Mouse (Mus musculus) lung, embryonic 15.5 days (tissue): ENCODE measurements around the gene Btbd16. TPM values are rescaled to one million over a fixed set of nuclear protein-coding genes. Genes with fewer than 3 reads are reported as not detected.

Experiments
- ATAC-seq: fragments of 200-750 bp; cut with Nextera tagmentation; 2 replicates; pipeline ENCODE4 v1.8.0; 2017; ENCODE audit warnings: moderate number of reproducible peaks, borderline replicate concordance; ENCODE audit not compliant: low FRiP score, low TSS enrichment; ENCODE audit errors: extremely low read depth
- H3K27ac ChIP-seq: fragments of 300-500 bp; sonication (generic); 2 replicates; pipeline ENCODE4 v1.5.1; 2015; ENCODE audit warnings: moderate library complexity, mild to moderate bottlenecking, inconsistent platforms
- H3K27me3 ChIP-seq: fragments of 300-500 bp; sonication (generic); 2 replicates; pipeline ENCODE4 v1.6.1; 2015; ENCODE audit warnings: inconsistent platforms
- H3K36me3 ChIP-seq: fragments of 300-500 bp; sonication (generic); 2 replicates; pipeline ENCODE4 v1.6.1; 2015; ENCODE audit warnings: inconsistent platforms
- H3K4me1 ChIP-seq: fragments of 300-500 bp; sonication (generic); 2 replicates; pipeline ENCODE4 v1.6.1; 2015; ENCODE audit warnings: inconsistent platforms
- H3K4me2 ChIP-seq: fragments of 300-500 bp; sonication (generic); 2 replicates; pipeline ENCODE4 v1.6.1; 2015; ENCODE audit warnings: inconsistent platforms, mild to moderate bottlenecking, moderate library complexity
- H3K4me3 ChIP-seq: fragments of 300-500 bp; sonication (generic); 2 replicates; pipeline ENCODE4 v1.5.1; 2015; ENCODE audit warnings: mild to moderate bottlenecking, inconsistent platforms
- H3K9ac ChIP-seq: fragments of 300-500 bp; sonication (generic); 2 replicates; pipeline ENCODE4 v1.6.1; 2015; ENCODE audit warnings: inconsistent platforms
- H3K9me3 ChIP-seq: fragments of 300-500 bp; sonication (generic); 2 replicates; pipeline ENCODE4 v1.6.1; 2016; ENCODE audit warnings: inconsistent platforms
- WGBS: fragments of 180-500 bp; shearing (Covaris S2); methylation state at CpG from one replicate; pipeline ENCODE4 v1.1.7; 2015; 5-methylcytosine and 5-hydroxymethylcytosine counted together
- polyA plus RNA-seq: library from polyadenylated mRNA; unstranded; fragments of >200 nt; fragmentation: Nextera tagmentation; extraction: Ambion mirVana; gene quantifications from 2 replicates; pipeline ENCODE4 v1.2.1, GENCODE M21; 2015

Gene Btbd16
- polyA plus RNA-seq, 1 experiment from 2014 or later, result not detected

- Histone ChIP-seq H3K9me3 (no peaks in the 10 kb centered on the region), H3K4me3 (no peak overlapping the region), H3K4me1 (peaks cover 11% of the 10 kb centered on the region), H3K4me2 (no peak overlapping the region), H3K36me3 (peaks cover 11% of the 10 kb centered on the region; the same call in 1 of the 2 replicates), H3K27me3 (no peaks in the 10 kb centered on the region), H3K9ac (no peak overlapping the region), H3K27ac (no peak overlapping the region)
- no peak for ATAC-seq
- WGBS, result 60% methylated on average over 17 of the region's 17 CpGs
Observed at GRCm38 (mm10) chr7:130750752-130751490, 22.9 kb upstream of the Btbd16 start.

GRCm38 (mm10) chr7:130751678-130752077, 22.2 kb upstream of the Btbd16 start:
- no peak overlapping the region for H3K9ac ChIP-seq
- ATAC-seq, result no peak
- peaks cover 11% of the 10 kb centered on the region; the same call in 1 of the 2 replicates for H3K36me3 ChIP-seq
- no peak overlapping the region for H3K27ac ChIP-seq
- no peaks in the 10 kb centered on the region for H3K27me3 ChIP-seq
- H3K4me3 ChIP-seq, result no peak overlapping the region
- H3K9me3 ChIP-seq, result no peaks in the 10 kb centered on the region
- peaks cover 18% of the 10 kb centered on the region for H3K4me1 ChIP-seq
- no peak overlapping the region for H3K4me2 ChIP-seq
- WGBS, result 58% methylated on average over 9 of the region's 9 CpGs

DNA sequence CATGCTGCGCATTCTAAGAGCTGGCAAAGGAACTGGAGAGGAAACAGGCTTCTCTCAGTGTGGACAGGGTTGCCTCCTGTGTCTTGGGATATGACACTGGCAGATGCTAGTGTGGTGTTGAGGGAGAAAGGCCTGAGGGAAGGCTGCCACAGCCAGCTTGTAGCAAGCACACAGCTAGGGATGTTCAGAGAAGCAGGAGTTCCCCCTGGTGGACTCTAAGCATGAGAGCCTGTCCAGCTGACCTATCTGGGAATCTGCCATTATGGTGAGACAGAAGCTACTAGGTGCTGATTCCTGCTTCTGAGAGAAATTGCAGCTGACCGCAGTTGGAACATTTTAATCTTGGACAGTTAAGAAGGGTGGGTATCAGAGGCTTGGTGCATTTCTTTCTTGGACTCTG, 19.1 kb upstream of the Btbd16 start:
- Histone ChIP-seq H3K4me2 (no peak overlapping the region), H3K9me3 (no peaks in the 10 kb centered on the region), H3K9ac (no peak overlapping the region), H3K27ac (no peak overlapping the region), H3K4me3 (no peak overlapping the region), H3K36me3 (peaks cover 18% of the 10 kb centered on the region; the same call in 1 of the 2 replicates), H3K4me1 (peaks cover 20% of the 10 kb centered on the region), H3K27me3 (no peaks in the 10 kb centered on the region)
- WGBS, result 86% methylated on average over 2 of the region's 2 CpGs
- no peak for ATAC-seq

- Histone ChIP-seq H3K27ac (peak overlapping the region; percentile 14; the same call in 1 of the 2 replicates), H3K36me3 (peaks cover 15% of the 10 kb centered on the region; the same call in 1 of the 2 replicates), H3K27me3 (no peaks in the 10 kb centered on the region), H3K9me3 (no peaks in the 10 kb centered on the region), H3K4me3 (no peak overlapping the region), H3K4me2 (no peak overlapping the region), H3K9ac (no peak overlapping the region), H3K4me1 (peaks cover 20% of the 10 kb centered on the region)
- 50% methylated on average over 7 of the region's 7 CpGs for WGBS
- no peak for ATAC-seq
Observed at GRCm38 (mm10) chr7:130756343-130756835, 17.5 kb upstream of the Btbd16 start.

DNA sequence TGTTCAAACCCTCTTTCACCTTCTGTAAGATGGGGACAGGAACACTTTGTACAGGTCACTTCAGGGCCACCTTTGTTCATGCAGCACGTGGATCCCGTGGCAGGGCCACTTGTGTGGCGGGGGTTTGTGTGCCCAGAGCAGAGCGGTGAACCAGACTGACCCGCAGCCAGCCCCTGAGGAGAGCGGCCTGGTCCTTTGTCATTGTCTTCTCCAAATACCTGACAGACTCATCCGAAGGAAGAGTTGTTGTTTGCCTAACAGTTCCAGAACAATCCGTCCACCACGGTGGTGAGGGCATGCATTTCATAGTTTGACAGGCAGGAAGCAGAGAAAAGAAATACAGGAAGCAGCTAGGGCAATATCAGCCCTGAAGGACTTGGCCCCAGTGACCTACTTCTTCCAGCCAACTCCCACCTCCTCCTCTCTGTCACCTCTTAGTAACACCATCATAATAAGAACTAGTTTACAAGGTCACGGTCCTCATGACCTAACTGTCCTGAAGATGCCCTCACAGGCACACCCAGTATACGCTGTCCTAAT, 16.5 kb upstream of the Btbd16 start:
- H3K9ac ChIP-seq, result no peak overlapping the region
- ATAC-seq, result no peak
- H3K27me3 ChIP-seq, result no peaks in the 10 kb centered on the region
- H3K9me3 ChIP-seq, result no peaks in the 10 kb centered on the region
- no peak overlapping the region for H3K4me3 ChIP-seq
- H3K27ac ChIP-seq, result no peak overlapping the region
- no peak overlapping the region for H3K4me2 ChIP-seq
- WGBS, result 60% methylated on average over 11 of the region's 11 CpGs
- peaks cover 10% of the 10 kb centered on the region; the same call in 1 of the 2 replicates for H3K36me3 ChIP-seq
- peaks cover 23% of the 10 kb centered on the region for H3K4me1 ChIP-seq

DNA sequence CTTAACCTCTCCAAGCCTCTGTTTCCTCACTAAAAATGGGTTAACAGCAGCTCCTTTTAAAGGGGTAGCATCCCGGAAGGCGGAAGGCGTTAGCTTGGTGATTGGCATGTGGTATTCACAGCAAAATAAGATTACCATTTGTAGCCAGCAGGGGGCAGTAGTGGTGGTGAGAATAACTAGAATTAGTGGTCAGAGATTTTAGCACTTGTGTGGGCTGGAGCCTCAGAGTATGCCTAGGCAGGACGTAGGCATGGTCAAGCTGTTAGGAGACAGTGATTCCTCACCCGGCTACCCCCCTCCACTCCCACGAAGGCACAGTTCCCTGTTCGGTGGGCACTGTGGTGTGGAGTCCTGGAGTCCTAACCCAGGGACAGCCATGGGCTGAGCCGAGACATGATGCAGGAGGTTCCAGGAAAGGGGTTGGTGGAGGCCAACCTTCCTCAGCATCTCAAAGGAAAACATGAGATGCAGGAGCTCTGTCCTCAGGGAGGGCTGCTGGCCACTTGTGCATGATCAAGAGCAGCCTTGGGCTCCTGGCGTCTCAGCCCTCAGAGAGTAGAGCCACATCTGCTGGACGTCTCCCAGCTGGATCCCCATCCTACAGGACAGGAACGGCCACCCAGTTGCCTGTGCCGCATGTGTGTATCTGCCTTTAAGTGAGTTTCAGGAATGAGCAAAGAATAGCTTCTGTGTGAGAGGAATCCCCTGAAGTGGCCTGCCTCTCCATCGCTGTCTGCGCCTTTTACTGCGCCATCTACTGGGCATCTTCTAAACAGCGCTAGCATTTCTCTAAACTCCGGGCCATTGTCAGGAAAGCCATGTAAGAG, 11.6 kb upstream of the Btbd16 start:
- no peak overlapping the region for H3K9ac ChIP-seq
- no peaks in the 10 kb centered on the region for H3K9me3 ChIP-seq
- peak; percentile 43; the same call in 1 of the 2 replicates for ATAC-seq
- H3K4me3 ChIP-seq, result no peak overlapping the region
- no peak overlapping the region for H3K4me2 ChIP-seq
- H3K27me3 ChIP-seq, result no peaks in the 10 kb centered on the region
- H3K4me1 ChIP-seq, result peaks cover 4% of the 10 kb centered on the region; the same call in 1 of the 2 replicates
- H3K27ac ChIP-seq, result 0 out of 2 replicates have a peak overlapping the region, but pooled peaks have one; percentile 8
- peaks cover 17% of the 10 kb centered on the region; the same call in 1 of the 2 replicates for H3K36me3 ChIP-seq
- 28% methylated on average over 17 of the region's 17 CpGs for WGBS

- no peak overlapping the region for H3K9ac ChIP-seq
- WGBS, result 90% methylated on average over 17 of the region's 17 CpGs
- no peak overlapping the region for H3K27ac ChIP-seq
- H3K4me1 ChIP-seq, result peaks cover 4% of the 10 kb centered on the region; the same call in 1 of the 2 replicates
- no peaks in the 10 kb centered on the region for H3K27me3 ChIP-seq
- H3K4me3 ChIP-seq, result no peak overlapping the region
- no peak overlapping the region for H3K4me2 ChIP-seq
- ATAC-seq, result no peak
- no peaks in the 10 kb centered on the region for H3K9me3 ChIP-seq
- H3K36me3 ChIP-seq, result peaks cover 15% of the 10 kb centered on the region; the same call in 1 of the 2 replicates
Observed at GRCm38 (mm10) chr7:130764160-130764559, 9.7 kb upstream of the Btbd16 start.

DNA sequence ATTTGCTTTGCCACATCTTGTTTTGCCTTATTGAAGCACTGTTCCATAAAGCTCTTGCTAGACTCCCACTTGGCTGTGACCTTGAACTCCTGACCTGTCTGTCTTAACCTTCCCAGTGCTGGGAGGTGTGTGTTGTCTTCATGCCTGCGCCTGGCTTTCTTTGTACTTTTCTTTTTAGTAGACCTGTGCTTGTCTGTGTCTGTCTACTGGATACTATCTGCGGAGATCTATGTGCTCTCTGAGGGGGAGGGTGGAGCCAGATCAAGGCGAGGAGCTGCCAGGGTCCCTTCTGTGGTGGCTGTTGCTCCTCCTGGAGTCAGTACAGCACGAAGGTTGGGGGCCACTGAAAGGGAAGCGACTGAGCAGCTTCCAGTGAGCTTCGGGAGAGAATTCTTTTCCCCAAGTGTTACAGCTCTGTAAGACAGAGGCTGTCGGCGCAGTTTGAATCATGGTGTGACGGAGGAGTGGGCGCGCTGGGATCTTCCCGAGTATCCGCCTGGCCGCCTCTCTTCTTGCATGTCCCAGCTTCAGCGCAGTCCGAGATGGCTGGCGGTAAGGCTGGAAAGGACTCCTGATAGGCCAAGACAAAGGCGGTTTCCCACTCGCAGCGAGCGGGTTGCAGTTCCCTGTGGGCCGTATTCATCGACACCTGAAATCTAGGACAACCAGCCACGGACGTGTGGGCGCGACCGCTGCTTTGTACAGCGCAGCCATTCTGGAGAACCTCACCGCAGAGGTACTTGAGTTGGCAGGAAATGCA, 7.3 kb upstream of the Btbd16 start:
- no peak overlapping the region for H3K27ac ChIP-seq
- H3K4me2 ChIP-seq, result peak overlapping the region; percentile 22; the same call in 1 of the 2 replicates
- WGBS, result 64% methylated on average over 30 of the region's 30 CpGs
- no peak overlapping the region for H3K9ac ChIP-seq
- H3K36me3 ChIP-seq, result peaks cover 8% of the 10 kb centered on the region; the same call in 1 of the 2 replicates
- H3K9me3 ChIP-seq, result no peaks in the 10 kb centered on the region
- no peak overlapping the region for H3K4me3 ChIP-seq
- ATAC-seq, result no peak
- peaks cover 4% of the 10 kb centered on the region; the same call in 1 of the 2 replicates for H3K4me1 ChIP-seq
- H3K27me3 ChIP-seq, result no peaks in the 10 kb centered on the region

GRCm38 (mm10) chr7:130768151-130768550, 5.7 kb upstream of the Btbd16 start:
- no peak for ATAC-seq
- H3K27ac ChIP-seq, result no peak overlapping the region
- no peaks in the 10 kb centered on the region for H3K4me1 ChIP-seq
- H3K36me3 ChIP-seq, result peaks cover 8% of the 10 kb centered on the region; the same call in 1 of the 2 replicates
- H3K27me3 ChIP-seq, result no peaks in the 10 kb centered on the region
- WGBS, result 90% methylated on average over 4 of the region's 4 CpGs
- no peak overlapping the region for H3K9ac ChIP-seq
- H3K9me3 ChIP-seq, result no peaks in the 10 kb centered on the region
- no peak overlapping the region for H3K4me3 ChIP-seq
- no peak overlapping the region for H3K4me2 ChIP-seq

DNA sequence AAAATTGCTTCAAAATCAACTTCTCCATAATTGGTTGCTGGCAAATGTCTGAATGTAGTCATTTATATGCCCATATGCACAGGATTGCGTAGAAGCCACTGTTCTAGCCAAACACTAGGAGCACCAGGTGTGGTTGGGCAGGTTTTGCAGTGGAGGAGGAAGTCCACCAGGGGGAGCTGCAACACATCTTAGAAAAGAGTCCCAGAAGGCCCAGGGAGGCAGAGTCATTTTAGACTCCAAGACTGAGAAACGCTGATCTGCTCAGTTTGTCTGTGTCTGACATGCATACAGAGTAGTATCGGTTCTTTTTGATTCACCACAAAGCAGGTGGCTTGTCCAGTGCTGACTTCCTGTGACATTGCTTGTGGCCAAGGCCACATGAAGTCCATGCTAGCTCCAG, 3.2 kb upstream of the Btbd16 start:
- WGBS, result 17% methylated on average over 3 of the region's 3 CpGs
- no peak for ATAC-seq
- no peaks in the 10 kb centered on the region for H3K27me3 ChIP-seq

More for the DNA sequence above, 3.2 kb upstream of the Btbd16 start:
- H3K4me1 ChIP-seq, result no peaks in the 10 kb centered on the region
- no peak overlapping the region for H3K9ac ChIP-seq
- no peak overlapping the region for H3K4me3 ChIP-seq
- H3K4me2 ChIP-seq, result no peak overlapping the region
- H3K36me3 ChIP-seq, result no peaks in the 10 kb centered on the region
- no peaks in the 10 kb centered on the region for H3K9me3 ChIP-seq
- H3K27ac ChIP-seq, result no peak overlapping the region
